Mouse (Mus musculus) layer of hippocampus, postnatal 10 days (tissue): Measurements from ENCODE around the gene Mtmr11. TPM values are rescaled to one million over a fixed set of nuclear protein-coding genes. Genes with fewer than 3 reads are reported as not detected.
"Not testable (repeated sequence)": the region's sequence is repeated elsewhere in the genome, so short reads cannot be mapped to it uniquely, and the experiment has no call there.

Experiments
- DNase-seq, 2 experiments: peaks; one replicate each; pipeline ENCODE4 v3.0.0; 2021; ENCODE audit warnings: low spot score in 2 of 2
- total RNA-seq, 2 experiments: library from RNA; stranded (reverse); gene quantifications; 2 replicates each; pipeline ENCODE4 v1.2.3; 2021

Gene Mtmr11
- total RNA-seq, 2 experiments from 2014 or later, result 5.5 to 9.2 TPM

DNA sequence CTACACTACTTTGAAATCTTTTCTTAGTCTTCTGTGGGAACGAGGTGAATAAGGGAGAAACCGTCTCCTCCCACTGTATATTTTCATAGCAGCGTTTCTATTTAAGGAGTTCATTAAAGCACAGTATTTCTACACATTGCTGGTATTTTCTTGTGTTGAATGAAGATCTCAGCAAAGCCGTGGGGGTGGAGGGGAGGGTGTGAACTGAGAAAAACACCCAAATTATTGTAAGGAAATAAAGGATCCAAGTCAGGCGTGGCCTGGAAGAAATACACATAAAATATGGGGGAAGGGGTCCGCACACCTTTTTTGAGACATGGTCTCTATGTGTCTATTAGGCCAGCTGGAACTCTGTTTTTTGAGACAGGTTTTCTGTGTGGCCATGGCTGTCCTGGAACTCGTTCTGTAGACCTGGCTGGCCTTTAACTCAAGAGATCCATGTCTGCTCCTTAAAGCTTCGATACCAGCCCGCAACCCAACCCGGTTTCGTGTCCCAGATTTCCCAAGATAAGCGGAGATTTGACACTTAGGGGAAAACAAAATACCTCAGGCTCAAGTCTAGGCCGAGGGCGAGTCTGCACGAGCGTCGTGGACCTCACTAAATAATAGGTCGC, 9.9 kb downstream of the Mtmr11 start:
- DNase-seq, result no peak

DNA sequence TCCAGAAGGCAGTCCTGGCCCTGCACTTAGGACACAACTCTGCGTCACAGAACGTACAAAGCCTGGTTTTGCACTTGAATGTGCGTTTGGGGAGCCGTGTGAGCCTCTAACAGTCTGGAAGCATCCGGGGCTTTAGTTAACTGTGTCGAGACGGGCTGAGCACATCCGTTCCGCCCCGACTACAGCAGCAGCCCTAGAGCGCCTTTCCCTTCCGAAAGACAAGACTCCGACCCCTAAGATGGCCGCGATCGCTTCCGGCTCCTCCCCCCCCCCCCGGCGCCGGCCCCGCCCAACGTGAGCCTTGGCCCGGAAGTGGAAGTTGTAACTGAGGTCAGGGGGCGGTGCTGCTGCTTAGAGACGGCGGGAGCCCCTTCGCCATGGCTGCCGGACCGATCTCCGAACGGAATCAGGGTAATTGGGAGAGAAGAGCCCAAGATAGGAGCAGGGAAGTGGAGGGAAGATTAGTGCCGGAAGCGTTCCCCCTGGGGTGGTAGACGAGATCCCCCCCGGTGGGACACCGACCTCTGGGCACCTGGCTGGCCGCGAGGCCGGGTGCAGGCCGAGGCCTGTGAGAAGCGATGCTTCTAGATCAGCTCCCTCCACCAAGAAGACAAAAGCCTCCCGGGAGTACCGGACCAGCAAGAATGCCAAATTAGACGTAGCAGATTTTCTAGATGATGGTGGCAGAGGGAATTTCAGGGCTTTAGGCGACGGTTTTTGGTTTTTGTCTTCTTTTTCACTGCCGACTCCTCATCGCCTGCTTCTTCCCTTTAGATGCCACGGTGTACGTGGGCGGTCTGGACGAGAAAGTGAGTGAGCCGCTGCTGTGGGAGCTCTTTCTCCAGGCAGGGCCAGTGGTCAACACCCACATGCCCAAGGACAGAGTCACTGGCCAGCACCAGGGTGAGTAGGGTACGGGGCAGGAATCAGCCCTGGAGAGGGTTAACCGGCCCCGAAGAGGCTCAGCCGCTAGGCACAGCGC, 10.7 kb downstream of the Mtmr11 start, which contains the start of gene Sf3b4:
Sf3b4 (plus strand) TSS at position 136 of the 982 bp plus-strand sequence.
- peak; percentile 82 to 84 for DNase-seq

DNA sequence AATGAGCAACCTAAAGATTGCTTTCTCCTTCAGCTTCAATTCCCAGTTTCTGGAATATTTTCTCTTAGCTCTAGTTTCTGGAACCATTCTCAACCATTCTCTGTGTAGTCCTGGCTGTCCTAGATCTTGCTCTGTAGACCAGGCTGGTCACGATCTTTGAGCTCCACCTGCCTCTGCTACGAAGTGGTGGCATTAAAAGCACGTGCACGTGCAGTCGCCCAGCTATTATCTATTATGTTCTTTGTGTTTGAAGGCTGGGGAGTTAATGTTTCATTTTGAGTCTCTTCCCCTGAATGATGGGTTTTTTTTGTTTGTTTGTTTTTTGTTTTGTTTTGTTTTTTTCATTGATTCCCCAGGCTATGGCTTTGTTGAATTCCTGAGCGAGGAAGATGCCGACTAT, 11.4 kb downstream of the Mtmr11 start:
- no peak for DNase-seq

DNA sequence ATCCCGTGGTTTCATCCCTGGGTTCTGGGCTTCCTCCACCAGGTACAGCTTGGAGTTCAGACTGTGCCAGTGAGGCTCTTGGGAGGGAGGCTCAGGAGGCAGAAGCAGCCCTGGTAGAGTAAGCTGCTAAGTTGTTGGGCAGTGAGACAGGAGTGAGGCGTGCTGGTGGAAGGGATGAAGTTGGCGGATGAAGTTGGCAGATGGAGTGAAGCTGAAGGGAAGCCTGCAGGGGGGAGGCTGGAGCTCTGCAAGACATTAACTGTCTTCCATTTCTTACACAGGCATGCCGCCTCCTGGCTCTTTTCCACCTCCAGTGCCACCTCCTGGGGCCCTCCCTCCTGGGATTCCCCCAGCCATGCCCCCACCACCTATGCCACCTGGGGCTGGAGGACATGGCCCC, 12.2 kb downstream of the Mtmr11 start:
- not testable (repeated sequence) for DNase-seq

DNA sequence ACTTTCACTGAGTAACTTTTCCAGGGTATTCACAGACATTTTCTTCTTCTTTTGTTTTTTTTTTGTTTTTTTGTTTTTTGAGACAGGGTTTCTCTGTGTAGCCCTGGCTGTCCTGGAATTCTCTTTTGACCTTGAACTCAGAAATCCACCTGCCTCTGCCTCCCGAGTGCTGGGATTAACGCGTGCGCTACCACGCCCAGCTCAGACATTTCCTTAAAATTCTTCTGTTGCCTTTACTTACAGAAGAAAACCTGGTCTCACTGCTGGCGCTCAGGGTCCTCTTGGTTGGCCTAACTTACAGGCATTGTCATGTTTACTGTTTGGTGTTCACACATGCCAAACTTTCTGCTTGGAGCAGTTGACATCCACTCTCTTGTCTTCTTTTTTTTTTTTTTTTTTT, 13.4 kb downstream of the Mtmr11 start:
- DNase-seq, result no peak

DNA sequence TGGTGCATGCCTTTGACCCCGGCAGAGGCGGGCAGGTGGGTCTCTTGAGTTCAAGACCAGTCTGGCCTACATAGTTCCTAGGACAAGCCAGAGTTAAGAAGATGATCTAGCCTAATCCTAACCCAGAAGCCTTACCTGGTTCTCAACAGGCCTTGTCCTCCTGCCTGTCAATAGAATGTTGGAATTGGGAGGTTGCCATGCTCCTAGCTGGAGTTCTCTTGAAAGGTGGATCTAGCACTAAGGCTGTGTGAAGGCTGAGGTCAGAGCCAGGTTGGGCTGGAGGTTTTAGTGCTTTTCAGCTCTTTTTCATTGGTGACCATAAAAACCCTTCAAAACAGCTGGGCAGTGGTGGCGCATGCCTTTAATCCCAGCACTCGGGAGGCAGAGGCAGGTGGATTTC, 16.6 kb downstream of the Mtmr11 start:
- DNase-seq, result no peak

DNA sequence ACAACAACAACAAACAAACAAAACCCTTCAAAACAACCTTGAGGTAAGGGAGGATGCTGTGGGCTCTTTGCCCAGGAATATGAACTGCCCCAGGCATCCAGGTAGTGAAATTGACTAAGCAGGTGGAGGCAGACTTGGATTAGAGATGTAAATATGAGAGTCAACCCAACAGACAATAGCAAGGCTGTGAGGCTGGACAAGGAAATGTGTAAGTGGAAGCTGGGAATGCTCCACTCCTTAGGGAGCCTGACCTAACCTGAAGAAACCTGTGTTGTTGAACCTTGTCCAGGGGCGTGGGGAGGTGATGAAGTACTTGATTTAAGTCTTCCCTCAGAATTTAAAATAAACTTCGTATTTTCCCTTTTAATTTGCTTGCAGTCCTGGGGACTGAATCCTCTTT, 17.1 kb downstream of the Mtmr11 start:
- no peak for DNase-seq

DNA sequence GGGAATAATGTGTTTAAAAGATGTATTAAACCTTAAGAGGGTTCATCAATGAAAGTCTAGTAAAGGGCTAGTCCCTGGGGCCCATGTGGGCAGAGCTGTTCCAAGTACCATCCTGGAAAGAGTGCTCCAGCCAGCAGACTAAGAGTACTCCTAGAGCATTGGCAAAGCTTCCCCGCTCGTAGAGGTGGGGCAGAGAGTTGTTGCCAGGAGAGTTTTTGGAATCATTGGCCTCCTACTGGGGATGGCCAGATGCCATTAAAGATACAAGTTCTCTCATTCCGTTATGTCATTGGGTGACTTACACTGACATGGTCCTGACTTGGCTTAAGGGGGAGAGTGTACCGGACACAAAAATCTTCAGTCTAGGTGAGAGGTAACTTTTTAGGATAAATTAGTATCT, 17.7 kb downstream of the Mtmr11 start:
- no peak for DNase-seq

DNA sequence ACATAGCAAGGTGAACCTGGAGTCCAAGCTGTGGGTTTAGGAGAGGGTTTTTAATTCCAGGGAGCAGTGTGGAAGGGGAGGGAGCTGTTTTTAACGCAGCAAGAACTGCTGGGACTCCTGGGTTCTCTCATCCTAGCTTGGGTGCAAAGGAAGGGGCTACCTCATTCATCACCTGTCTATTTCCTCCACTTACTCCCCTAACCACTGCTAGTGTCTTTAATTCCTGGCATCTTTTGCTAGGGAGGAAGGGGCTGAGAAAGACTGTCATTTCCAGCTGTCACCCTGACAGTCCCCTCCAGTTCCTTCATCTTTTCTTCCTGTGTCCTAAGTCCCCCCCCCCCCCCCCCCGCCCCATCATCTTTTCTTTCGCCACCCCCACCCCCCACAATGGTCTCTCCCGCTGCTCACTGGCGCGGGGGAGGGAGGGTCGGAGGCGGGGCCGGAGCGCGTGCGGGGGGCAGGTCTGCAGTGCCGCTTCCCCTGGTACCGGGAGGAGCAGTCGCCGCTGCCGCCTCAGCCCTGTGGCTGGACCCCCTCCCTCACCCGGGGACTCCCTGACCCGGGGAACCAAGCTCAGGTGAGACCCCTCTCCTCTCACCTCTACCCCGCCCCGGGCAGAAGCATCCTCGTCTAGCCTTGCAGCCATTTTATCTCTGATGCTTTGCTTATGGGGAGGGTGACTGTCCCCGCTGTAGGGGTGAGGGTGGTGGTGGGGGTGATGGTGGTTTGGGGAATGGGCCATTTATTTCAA, 19.1 kb downstream of the Mtmr11 start, which contains the start of gene Sv2a:
Sv2a (plus strand) TSS at position 425 of the 751 bp plus-strand sequence.
- DNase-seq, result peak; percentile 75 to 79

DNA sequence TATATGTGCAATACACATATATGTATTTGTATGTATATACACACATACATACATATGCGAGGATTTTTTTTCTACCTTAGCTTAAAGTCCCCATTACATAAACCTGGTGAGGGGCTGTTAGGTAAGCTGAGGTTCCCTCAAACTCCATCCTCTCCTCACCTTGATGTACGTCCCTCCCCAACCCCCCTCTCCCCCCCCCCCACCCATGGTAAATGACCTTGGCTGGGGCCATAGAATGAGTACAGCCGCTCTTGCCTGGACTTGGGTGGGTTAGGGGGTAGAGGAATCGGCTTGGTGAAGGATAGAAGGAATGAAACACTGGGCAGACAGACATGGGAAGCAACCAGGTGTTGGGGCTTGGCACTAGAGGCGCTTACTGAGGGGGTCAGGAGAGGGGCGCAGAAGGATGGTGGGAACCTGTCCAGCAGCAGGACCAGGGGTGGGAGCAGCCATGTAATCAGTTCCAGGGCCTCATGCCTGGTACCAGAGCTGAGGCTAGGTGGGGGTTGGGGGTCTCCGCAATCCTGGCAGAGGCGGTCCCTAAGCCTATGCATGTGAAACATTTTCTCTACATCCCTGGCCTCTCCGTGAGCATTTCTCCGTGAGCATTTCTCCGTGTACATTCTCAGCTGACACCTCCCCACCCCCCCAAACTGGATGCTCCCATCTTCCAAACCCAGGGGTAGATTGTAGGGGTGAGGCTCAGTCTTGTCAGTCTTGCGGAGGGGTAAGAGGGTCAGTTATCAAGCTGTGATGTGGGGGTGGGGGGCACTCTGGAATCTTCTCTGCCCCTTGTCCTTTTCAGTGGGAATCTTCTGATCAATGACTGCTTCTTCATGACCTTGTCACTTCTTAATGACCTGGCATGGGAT, 19.9 kb downstream of the Mtmr11 start:
- DNase-seq, result no peak

DNA sequence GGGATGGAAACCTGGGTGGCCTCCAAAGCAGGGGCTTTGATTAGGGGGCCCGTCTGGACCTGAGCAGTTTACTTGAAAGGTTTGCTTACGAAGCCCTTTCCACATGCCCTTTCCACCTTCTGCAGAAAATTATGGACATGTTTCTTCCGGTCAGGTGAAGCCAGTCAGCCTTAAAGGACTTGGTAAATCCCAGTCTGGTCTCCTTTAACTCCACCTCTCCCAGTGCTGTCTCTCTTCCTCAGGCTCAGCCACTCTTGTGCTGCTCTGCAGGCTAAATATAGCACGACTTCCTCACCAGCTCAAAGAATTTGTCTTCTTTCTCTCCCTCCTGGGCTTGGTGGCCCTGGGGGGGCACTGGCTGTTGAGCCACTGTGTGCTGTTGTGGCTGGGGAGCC, 20.6 kb downstream of the Mtmr11 start:
- no peak for DNase-seq

DNA sequence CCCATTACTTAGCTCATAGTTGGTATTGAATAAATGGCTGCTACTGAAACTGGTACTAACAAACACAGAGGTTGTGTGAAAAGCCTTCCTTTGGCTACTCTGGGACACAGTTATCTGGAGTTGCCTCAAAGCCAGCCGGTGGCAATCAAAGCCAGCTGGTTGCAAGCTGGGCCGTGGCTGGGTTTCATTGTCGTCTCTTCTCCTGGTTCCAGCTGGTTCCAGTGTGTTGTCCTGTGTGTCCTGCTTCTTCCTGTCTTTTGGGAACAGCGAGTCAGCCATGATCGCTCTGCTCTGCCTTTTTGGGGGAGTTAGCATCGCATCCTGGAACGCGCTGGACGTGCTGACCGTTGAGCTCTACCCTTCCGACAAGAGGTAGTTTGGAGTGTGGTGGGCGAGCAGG, 31.2 kb downstream of the Mtmr11 start:
- no peak for DNase-seq

DNA sequence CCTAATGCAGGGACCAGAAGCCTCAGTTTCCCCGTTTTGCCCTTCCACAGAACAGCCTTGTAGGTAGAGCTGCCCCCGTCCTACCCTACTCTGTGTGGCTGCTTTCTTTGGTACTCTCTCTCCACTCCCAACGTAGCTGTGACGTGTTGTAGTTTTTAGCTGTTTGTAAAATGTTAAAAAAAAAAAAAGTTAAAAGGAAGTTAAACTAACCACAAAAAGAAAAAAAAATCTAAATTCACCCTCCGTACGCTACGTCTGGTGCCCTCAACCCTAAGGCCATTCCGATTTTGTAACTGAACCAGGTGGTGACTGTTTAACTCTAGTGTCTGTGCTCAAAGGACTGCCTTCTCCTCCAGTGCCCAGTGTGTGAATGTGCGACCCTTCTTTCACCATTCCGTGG, 33.2 kb downstream of the Mtmr11 start:
- no peak for DNase-seq

DNA sequence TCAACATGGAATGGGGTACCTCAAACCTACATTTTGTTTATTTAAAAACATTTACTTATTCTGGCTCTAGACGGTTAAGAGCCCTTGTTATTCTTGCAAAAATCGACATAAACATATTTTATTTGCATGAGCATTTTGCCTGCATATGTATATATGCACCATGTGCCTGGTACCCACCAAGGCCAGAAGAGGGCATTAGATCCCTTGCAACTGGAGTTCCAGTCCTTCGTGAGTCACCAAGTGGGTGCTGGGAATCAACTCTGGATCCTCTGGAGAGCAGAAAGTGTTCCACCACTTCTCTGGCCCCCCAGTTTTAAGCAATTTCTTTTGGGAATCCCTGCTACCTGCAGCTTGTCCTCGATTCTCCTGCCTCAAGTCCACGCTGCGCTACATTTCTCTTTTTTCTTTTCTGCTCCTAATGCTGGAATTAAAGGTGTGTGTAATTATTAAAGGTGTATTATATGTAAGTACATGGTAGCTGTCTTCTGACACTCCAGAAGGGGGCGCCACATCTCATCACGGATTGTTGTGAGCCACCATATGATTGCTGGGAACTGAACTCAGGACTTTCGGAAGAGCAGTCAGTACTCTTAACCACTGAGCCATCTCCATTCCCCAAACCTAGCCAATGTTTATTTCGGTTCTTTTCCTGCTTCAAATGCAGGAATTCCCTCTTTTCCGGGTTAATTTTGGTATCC, 34.0 kb downstream of the Mtmr11 start:
- no peak for DNase-seq

DNA sequence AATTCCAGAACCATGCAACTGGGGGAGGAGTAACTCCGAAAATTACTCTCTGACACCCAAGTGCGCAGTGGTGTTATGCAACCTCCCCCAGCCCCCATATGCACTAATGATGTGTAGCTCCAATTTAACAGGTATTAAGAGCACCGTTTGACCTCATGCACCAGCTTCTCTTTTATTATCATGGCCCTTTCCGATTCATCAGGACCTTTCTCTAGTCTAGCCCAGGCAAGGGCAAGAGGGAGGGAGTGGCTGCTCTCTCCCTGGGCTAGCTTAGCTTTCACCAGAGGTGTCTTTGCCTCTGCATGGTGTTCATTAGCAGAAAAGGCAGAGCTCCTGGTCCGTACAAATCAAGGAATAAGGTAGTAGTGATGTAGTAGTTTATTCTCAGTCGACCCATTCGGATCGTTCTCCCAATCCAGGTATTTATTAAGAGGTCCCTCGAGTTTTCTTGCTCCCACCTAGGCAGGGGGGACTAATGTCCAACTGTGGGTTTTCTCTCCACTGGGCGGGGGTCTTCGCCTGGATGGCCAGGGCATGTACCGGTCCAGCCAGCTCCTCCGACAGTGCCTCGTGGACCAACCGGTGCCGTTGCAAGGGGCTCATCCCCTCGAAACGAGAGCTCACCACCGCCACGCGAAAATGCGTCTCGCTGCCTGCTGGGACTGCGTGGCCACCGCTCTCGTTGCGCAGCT, 34.8 kb downstream of the Mtmr11 start:
- DNase-seq, result no peak

DNA sequence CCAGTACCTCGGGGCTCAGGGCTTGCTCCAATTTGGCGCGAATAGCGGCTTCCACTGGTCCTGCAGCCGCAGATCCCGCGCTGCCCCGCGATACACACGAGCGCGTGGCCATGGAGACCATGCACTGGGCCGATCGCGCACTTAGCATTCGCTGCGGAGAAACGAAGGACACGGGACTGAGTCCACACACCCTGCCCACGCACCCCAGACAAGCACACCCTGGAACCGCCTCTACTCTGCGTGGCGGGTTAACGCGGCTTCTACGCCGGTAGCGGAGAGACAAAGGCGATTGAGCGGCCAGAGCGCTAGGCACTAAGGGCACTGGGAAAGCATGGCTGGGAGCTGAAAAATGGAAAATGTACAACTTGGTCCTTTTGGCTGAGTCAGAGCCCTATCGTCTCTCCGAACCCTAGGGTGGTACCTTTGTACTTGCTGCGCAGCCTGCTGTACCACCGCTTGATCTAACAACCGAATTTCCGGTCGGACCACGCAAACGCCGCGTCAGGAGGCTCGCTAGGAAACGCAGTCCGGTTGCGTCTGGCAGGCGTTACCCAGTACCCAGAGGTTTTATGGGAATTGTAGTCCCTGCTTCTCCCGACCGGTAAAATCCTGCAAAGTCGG, 35.4 kb downstream of the Mtmr11 start:
- DNase-seq, result peak; percentile 84 to 88

DNA sequence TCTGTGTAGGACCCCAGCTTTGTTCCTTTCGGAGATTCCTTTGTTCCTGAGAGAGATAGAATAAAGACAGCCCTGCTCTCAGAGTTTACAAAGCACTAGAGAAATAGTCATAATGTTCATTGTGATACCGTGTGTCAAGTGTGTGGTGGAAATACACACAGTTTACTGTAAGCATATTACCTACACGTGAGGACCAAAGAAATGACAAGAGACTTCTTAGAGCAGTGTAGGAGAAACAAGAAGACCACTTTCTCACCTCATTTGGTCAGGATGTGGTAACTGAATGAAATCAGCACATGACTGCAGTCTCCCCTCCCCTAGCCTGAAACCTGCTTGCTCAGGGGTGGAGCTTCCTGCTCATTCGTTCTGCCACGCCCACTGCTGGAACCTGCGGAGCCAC, 36.4 kb downstream of the Mtmr11 start:
- no peak for DNase-seq

DNA sequence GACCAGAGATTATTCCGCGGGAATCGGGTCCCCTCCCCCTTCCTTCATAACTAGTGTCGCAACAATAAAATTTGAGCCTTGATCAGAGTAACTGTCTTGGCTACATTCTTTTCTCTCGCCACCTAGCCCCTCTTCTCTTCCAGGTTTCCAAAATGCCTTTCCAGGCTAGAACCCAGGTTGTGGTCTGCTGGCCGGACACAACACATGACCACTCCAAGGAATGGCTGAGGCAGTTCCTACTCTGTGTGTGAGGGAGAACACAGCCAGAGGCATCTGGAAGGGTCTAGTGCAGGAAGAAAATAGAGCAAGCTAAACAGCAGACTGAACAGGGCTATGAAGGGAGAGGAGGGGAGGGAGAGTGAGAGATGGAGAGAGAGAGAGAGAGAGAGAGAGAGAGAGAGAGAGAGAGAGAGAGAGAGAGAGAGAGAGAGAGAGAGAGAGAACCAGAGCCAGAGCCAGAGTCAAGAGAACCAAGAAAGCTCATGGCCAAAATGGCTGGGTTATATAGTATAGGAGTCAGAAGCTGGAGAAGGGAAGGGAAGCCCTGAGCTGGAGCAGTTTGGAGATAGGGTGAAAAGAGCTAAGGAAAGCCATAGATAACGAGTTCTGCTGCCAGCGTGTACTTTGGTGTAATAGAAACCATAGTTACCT, 36.9 kb downstream of the Mtmr11 start:
- DNase-seq, result not testable (repeated sequence)
